12 mouse cellular contexts compared by ENCODE assay signal in genomic region chr5:50145458-50146083, GRCm38 (mm10).
"Had no signal": no experiment of that assay in that cellular context is flagged by ENCODE, and none has a peak within 500 bp of the region (broad histone marks: within the 10 kb centered on the region; RNA-seq: fewer than 3 reads in every experiment).

No protein-coding gene starts in this region.

- H3K4me2 ChIP-seq: intestine, embryonic 15.5 days; limb, embryonic 13.5 days; midbrain, embryonic 13.5 days had no signal

- ATAC-seq: intestine, embryonic 15.5 days; midbrain, embryonic 13.5 days had no signal

- DNase-seq: kidney, adult 18-20 months; kidney, postnatal 10 days; kidney, postnatal 4 days; left cerebral cortex, postnatal 4 days; lung, postnatal 14 days; right cerebral cortex, adult 18-20 months; right cerebral cortex, postnatal 25 days; thymus, postnatal 4 days had no signal

- H3K9ac ChIP-seq: intestine, embryonic 15.5 days; limb, embryonic 13.5 days; midbrain, embryonic 13.5 days had no signal

- H3K9me3 ChIP-seq: intestine, embryonic 15.5 days; limb, embryonic 13.5 days; midbrain, embryonic 13.5 days had no signal

- H3K4me3 ChIP-seq: intestine, embryonic 15.5 days; layer of hippocampus, adult 2 months; limb, embryonic 13.5 days; midbrain, embryonic 13.5 days had no signal

- H3K27ac ChIP-seq: intestine, embryonic 15.5 days; layer of hippocampus, adult 2 months; limb, embryonic 13.5 days; midbrain, embryonic 13.5 days had no signal

- H3K4me1 ChIP-seq: intestine, embryonic 15.5 days; limb, embryonic 13.5 days; midbrain, embryonic 13.5 days had no signal

- H3K36me3 ChIP-seq: intestine, embryonic 15.5 days; limb, embryonic 13.5 days; midbrain, embryonic 13.5 days had no signal

- H3K27me3 ChIP-seq: intestine, embryonic 15.5 days; limb, embryonic 13.5 days; midbrain, embryonic 13.5 days had no signal
